Mouse (Mus musculus): ENCODE data around the gene Ipo8.

DNA sequence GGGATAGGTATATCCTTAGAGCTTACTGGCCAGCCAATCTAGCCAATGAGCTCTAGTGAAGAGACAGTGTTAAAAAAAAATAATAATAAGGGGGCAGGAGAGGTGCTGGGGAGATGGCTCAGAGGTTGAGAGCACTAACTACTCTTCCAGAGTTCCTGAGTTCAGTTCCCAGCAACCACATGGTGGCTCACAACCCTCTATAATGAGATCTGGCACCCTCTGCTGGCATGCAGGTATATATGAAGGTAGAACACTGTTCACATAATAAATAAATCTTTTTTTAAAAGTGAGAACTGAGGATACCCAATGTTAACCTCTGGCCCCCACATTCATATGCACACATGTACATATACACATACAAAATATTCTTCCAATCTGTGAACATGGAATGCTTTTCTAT is 64.0 kb downstream of the Ipo8 start:
- no peak for TF ChIP-seq CTCF (IDR thresholded peaks at IDR 0.05; ENCODE audit: low read depth, low read length)
- TF ChIP-seq POLR2A (IDR thresholded peaks at IDR 0.05; ENCODE audit: insufficient read depth, low read length) = no peak
- no peak for TF ChIP-seq EP300 (IDR thresholded peaks at IDR 0.05; ENCODE audit: insufficient read depth, low read depth, low read length)

All from ES-Bruce4 (cell line).